Mouse (Mus musculus) liver, embryonic 13.5 days (tissue): ENCODE results near the gene Ubl4b. TPM values are rescaled to one million over a fixed set of nuclear protein-coding genes. Genes with fewer than 3 reads are reported as not detected.

Source experiments
- ATAC-seq: fragments of 200-750 bp; cut with Nextera tagmentation; 2 replicates; pipeline ENCODE4 v1.8.0; 2017; ENCODE audit warnings: low read depth, mild to moderate bottlenecking, moderate number of reproducible peaks, moderate library complexity
- DNase-seq: peaks from one replicate; pipeline ENCODE4 v3.0.0; 2022
- H3K27ac ChIP-seq: fragments of 300-500 bp; sonication (generic); 2 replicates; pipeline ENCODE4 v1.5.1; 2015; ENCODE audit warnings: moderate library complexity, mild to moderate bottlenecking, inconsistent platforms
- H3K27me3 ChIP-seq: fragments of 300-500 bp; sonication (generic); 2 replicates; pipeline ENCODE4 v1.6.1; 2015; ENCODE audit warnings: mild to moderate bottlenecking, inconsistent platforms
- H3K36me3 ChIP-seq: fragments of 300-500 bp; sonication (generic); 2 replicates; pipeline ENCODE4 v1.6.1; 2015; ENCODE audit warnings: mild to moderate bottlenecking, inconsistent platforms
- H3K4me1 ChIP-seq: fragments of 300-500 bp; sonication (generic); replicated peaks from 2 replicates; pipeline ENCODE4 v1.6.1; 2015; ENCODE audit warnings: inconsistent platforms
- H3K4me2 ChIP-seq: fragments of 300-500 bp; sonication (generic); 2 replicates; pipeline ENCODE4 v1.6.1; 2015; ENCODE audit warnings: inconsistent platforms, mild to moderate bottlenecking, moderate library complexity
- H3K4me3 ChIP-seq: fragments of 300-500 bp; sonication (generic); replicated peaks from 2 replicates; pipeline ENCODE4 v1.5.1; 2015; ENCODE audit warnings: mild to moderate bottlenecking, inconsistent platforms
- H3K9ac ChIP-seq: fragments of 300-500 bp; sonication (generic); 2 replicates; pipeline ENCODE4 v1.6.1; 2015; ENCODE audit warnings: mild to moderate bottlenecking, inconsistent platforms
- H3K9me3 ChIP-seq: fragments of 300-500 bp; sonication (generic); replicated peaks from 2 replicates; pipeline ENCODE4 v1.6.1; 2016; ENCODE audit warnings: inconsistent platforms
- WGBS: fragments of 180-500 bp; shearing (Covaris S2); methylation state at CpG from one replicate; pipeline ENCODE4 v1.1.7; 2015; ENCODE audit not compliant: insufficient replicate concordance; 5-methylcytosine and 5-hydroxymethylcytosine counted together
- polyA plus RNA-seq: library from polyadenylated mRNA; unstranded; fragments of >200 nt; fragmentation: Nextera tagmentation; extraction: Ambion mirVana; gene quantifications from 2 replicates; pipeline ENCODE4 v1.2.1, GENCODE M21; 2015

Ubl4b gene
- polyA plus RNA-seq, 1 experiment from 2014 or later: not detected

- ATAC-seq: no peak
- H3K27ac ChIP-seq: no peak overlapping the region
Measured at GRCm38 (mm10) chr3:107565331-107565730, 10.5 kb upstream of the Ubl4b start.

GRCm38 (mm10) chr3:107563880-107564279, 9.0 kb upstream of the Ubl4b start:
- no peaks in the 10 kb centered on the region for H3K36me3 ChIP-seq
- WGBS: 30% methylated on average over 4 of the region's 4 CpGs
- ATAC-seq: no peak; the same call in 1 of the 2 replicates
- peaks cover 16% of the 10 kb centered on the region for H3K27me3 ChIP-seq
- H3K9ac ChIP-seq: no peak overlapping the region
- no peaks in the 10 kb centered on the region for H3K9me3 ChIP-seq
- no peak overlapping the region for H3K27ac ChIP-seq
- H3K4me1 ChIP-seq: no peaks in the 10 kb centered on the region
- H3K4me2 ChIP-seq: no peak overlapping the region
- H3K4me3 ChIP-seq: no peak overlapping the region
- no peak for DNase-seq

More at GRCm38 (mm10) chr3:107565331-107565730, 10.5 kb upstream of the Ubl4b start:
- WGBS: 35% methylated on average over 3 of the region's 3 CpGs
- Histone ChIP-seq H3K27me3 (peaks cover 20% of the 10 kb centered on the region), H3K4me1 (no peaks in the 10 kb centered on the region), H3K36me3 (no peaks in the 10 kb centered on the region), H3K4me3 (no peak overlapping the region), H3K9me3 (no peaks in the 10 kb centered on the region), H3K4me2 (no peak overlapping the region), H3K9ac (no peak overlapping the region)
- no peak for DNase-seq

- H3K4me3 ChIP-seq: no peak overlapping the region
- DNase-seq (no peak), ATAC-seq (no peak)
- H3K36me3 ChIP-seq: no peaks in the 10 kb centered on the region
- H3K9ac ChIP-seq: no peak overlapping the region
- peaks cover 5% of the 10 kb centered on the region; the same call in 1 of the 2 replicates for H3K27me3 ChIP-seq
- no peaks in the 10 kb centered on the region for H3K9me3 ChIP-seq
- H3K4me1 ChIP-seq: no peaks in the 10 kb centered on the region
- 56% methylated on average over 4 of the region's 4 CpGs for WGBS
- no peak overlapping the region for H3K4me2 ChIP-seq
- no peak overlapping the region for H3K27ac ChIP-seq
Measured at GRCm38 (mm10) chr3:107562591-107562990, 7.7 kb upstream of the Ubl4b start.

- Histone ChIP-seq H3K9ac (no peak overlapping the region), H3K36me3 (no peaks in the 10 kb centered on the region), H3K4me1 (no peaks in the 10 kb centered on the region), H3K27ac (no peak overlapping the region), H3K27me3 (peaks cover 3% of the 10 kb centered on the region; the same call in 1 of the 2 replicates), H3K9me3 (no peaks in the 10 kb centered on the region), H3K4me3 (no peak overlapping the region), H3K4me2 (no peak overlapping the region)
- WGBS: 72% methylated on average over 2 of the region's 2 CpGs
- ATAC-seq: no peak
- DNase-seq: no peak
Measured at GRCm38 (mm10) chr3:107562104-107562503, 7.2 kb upstream of the Ubl4b start.

GRCm38 (mm10) chr3:107559183-107559582, 4.3 kb upstream of the Ubl4b start:
- ATAC-seq (no peak), DNase-seq (peak; percentile 23)
- Histone ChIP-seq H3K4me2 (no peak overlapping the region), H3K27ac (no peak overlapping the region), H3K36me3 (no peaks in the 10 kb centered on the region), H3K27me3 (no peaks in the 10 kb centered on the region), H3K4me1 (no peaks in the 10 kb centered on the region), H3K9ac (no peak overlapping the region), H3K4me3 (no peak overlapping the region), H3K9me3 (no peaks in the 10 kb centered on the region)
- 16% methylated on average over 3 of the region's 3 CpGs for WGBS

- Histone ChIP-seq H3K36me3 (no peaks in the 10 kb centered on the region), H3K4me1 (no peaks in the 10 kb centered on the region), H3K4me3 (no peak overlapping the region), H3K4me2 (no peak overlapping the region), H3K27ac (no peak overlapping the region), H3K9me3 (no peaks in the 10 kb centered on the region), H3K9ac (no peak overlapping the region), H3K27me3 (no peaks in the 10 kb centered on the region)
- WGBS: 27% methylated on average over 3 of the region's 3 CpGs
- no peak for DNase-seq
- no peak for ATAC-seq
Measured at GRCm38 (mm10) chr3:107558740-107559139, 3.9 kb upstream of the Ubl4b start.

GRCm38 (mm10) chr3:107550409-107551049, 4.3 kb downstream of the Ubl4b start:
- H3K4me1 ChIP-seq: no peaks in the 10 kb centered on the region
- H3K27ac ChIP-seq: no peak overlapping the region
- H3K36me3 ChIP-seq: no peaks in the 10 kb centered on the region
- ATAC-seq (no peak), DNase-seq (no peak)
- 0 out of 2 replicates have a peak, but pooled peaks cover 3% of the 10 kb centered on the region for H3K27me3 ChIP-seq
- H3K9me3 ChIP-seq: no peaks in the 10 kb centered on the region
- no peak overlapping the region for H3K9ac ChIP-seq
- 68% methylated on average over 17 of the region's 17 CpGs for WGBS
- H3K4me2 ChIP-seq: no peak overlapping the region
- H3K4me3 ChIP-seq: no peak overlapping the region

- Histone ChIP-seq H3K27ac (no peak overlapping the region), H3K36me3 (no peaks in the 10 kb centered on the region), H3K4me2 (no peak overlapping the region), H3K4me3 (no peak overlapping the region), H3K4me1 (no peaks in the 10 kb centered on the region), H3K27me3 (0 out of 2 replicates have a peak, but pooled peaks cover 3% of the 10 kb centered on the region), H3K9ac (no peak overlapping the region), H3K9me3 (no peaks in the 10 kb centered on the region)
- DNase-seq (no peak), ATAC-seq (no peak)
- 61% methylated on average over 2 of the region's 2 CpGs for WGBS
Measured at GRCm38 (mm10) chr3:107546956-107547355, 7.9 kb downstream of the Ubl4b start.

- Histone ChIP-seq H3K27me3 (0 out of 2 replicates have a peak, but pooled peaks cover 3% of the 10 kb centered on the region), H3K4me2 (no peak overlapping the region), H3K9me3 (no peaks in the 10 kb centered on the region), H3K9ac (no peak overlapping the region), H3K36me3 (no peaks in the 10 kb centered on the region), H3K27ac (no peak overlapping the region), H3K4me3 (no peak overlapping the region), H3K4me1 (no peaks in the 10 kb centered on the region)
- 44% methylated on average over 10 of the region's 10 CpGs for WGBS
- DNase-seq (no peak), ATAC-seq (no peak)
Measured at GRCm38 (mm10) chr3:107545716-107546412, 9.0 kb downstream of the Ubl4b start.

GRCm38 (mm10) chr3:107545278-107545677, 9.6 kb downstream of the Ubl4b start:
- no peak for ATAC-seq
- H3K36me3 ChIP-seq: no peaks in the 10 kb centered on the region
- 58% methylated on average over 5 of the region's 5 CpGs for WGBS

GRCm38 (mm10) chr3:107543158-107544080, 11.5 kb downstream of the Ubl4b start:
- DNase-seq: no peak
- H3K36me3 ChIP-seq: no peaks in the 10 kb centered on the region
- H3K27me3 ChIP-seq: 0 out of 2 replicates have a peak, but pooled peaks cover 3% of the 10 kb centered on the region
- no peak overlapping the region for H3K4me2 ChIP-seq
- no peak overlapping the region for H3K9ac ChIP-seq
- WGBS: 58% methylated on average over 8 of the region's 8 CpGs
- H3K9me3 ChIP-seq: no peaks in the 10 kb centered on the region
- H3K4me1 ChIP-seq: no peaks in the 10 kb centered on the region
- H3K4me3 ChIP-seq: no peak overlapping the region
- no peak overlapping the region for H3K27ac ChIP-seq
- ATAC-seq: no peak

More at GRCm38 (mm10) chr3:107545278-107545677, 9.6 kb downstream of the Ubl4b start:
- no peak overlapping the region for H3K27ac ChIP-seq
- H3K4me3 ChIP-seq: no peak overlapping the region
- no peak overlapping the region for H3K9ac ChIP-seq
- H3K27me3 ChIP-seq: 0 out of 2 replicates have a peak, but pooled peaks cover 3% of the 10 kb centered on the region
- H3K4me1 ChIP-seq: no peaks in the 10 kb centered on the region
- no peaks in the 10 kb centered on the region for H3K9me3 ChIP-seq
- DNase-seq: no peak
- H3K4me2 ChIP-seq: no peak overlapping the region
